Mouse (Mus musculus): ENCODE results near the gene 1700028K03Rik. TPM values are rescaled to one million over a fixed set of nuclear protein-coding genes. Genes with fewer than 3 reads are reported as not detected.

1700028K03Rik gene
- total and polyA plus RNA-seq, 3 experiments: not detected

GRCm38 (mm10) chr5:107500741-107501140, 33.8 kb upstream of the 1700028K03Rik start:
- Histone ChIP-seq H3K4me1 (ENCODE audit: control insufficient read depth in 1 of 2, insufficient read depth in 2 of 2, low read length in 2 of 2) (no peaks in the 10 kb centered on the region), H3K27ac (ENCODE audit: control insufficient read depth, low read depth, low read length) (no peak overlapping the region), H3K4me3 (ENCODE audit: control insufficient read depth in 1 of 2, insufficient read depth in 1 of 2, low read depth in 2 of 2, low read length in 2 of 2) (no peak overlapping the region), H3K27me3 (ENCODE audit: control insufficient read depth in 1 of 2, insufficient read depth in 2 of 2, low read length in 2 of 2) (no peaks in the 10 kb centered on the region), H3K9me3 (replicated peaks; ENCODE audit: insufficient read depth, low read length) (no peaks in the 10 kb centered on the region), H3K36me3 (ENCODE audit: control insufficient read depth in 1 of 2, insufficient read depth in 2 of 2, low read length in 2 of 2) (no peaks in the 10 kb centered on the region), H3K79me2 (ENCODE audit: control insufficient read depth, insufficient read depth, low read length, poor library complexity) (no peaks in the 10 kb centered on the region), H3K9ac (ENCODE audit: control insufficient read depth, low read depth, low read length, poor library complexity, severe bottlenecking) (no peak overlapping the region)
- no peak for DNase-seq (ENCODE audit: low read depth, low spot score)
- no peak for TF ChIP-seq ETS1 (IDR thresholded peaks at IDR 0.05; ENCODE audit: low read depth, low read length)
- no peak for TF ChIP-seq GATA1 (IDR thresholded peaks at IDR 0.05; ENCODE audit: low read depth, low read length)
- no peak for TF ChIP-seq HCFC1 (IDR thresholded peaks at IDR 0.05; ENCODE audit: low read depth, low read length)
- no peak for TF ChIP-seq MXI1 (IDR thresholded peaks at IDR 0.05; ENCODE audit: low read depth, low read length)
- no peak for TF ChIP-seq POLR2AphosphoS5 (IDR thresholded peaks at IDR 0.05; ENCODE audit: borderline replicate concordance, low read depth, low read length)
- no peak for TF ChIP-seq JUND (IDR thresholded peaks at IDR 0.05; ENCODE audit: low read depth, low read length)
- no peak for TF ChIP-seq MEF2A (IDR thresholded peaks at IDR 0.05; ENCODE audit: extremely low read depth, insufficient replicate concordance, low read depth, low read length, poor library complexity, severe bottlenecking)
- TF ChIP-seq ZNF384 (IDR thresholded peaks at IDR 0.05; ENCODE audit: low read depth, low read length): no peak
- no peak for TF ChIP-seq USF1 (IDR thresholded peaks at IDR 0.05; ENCODE audit: low read depth, low read length)
- TF ChIP-seq USF2 (IDR thresholded peaks at IDR 0.05; ENCODE audit: borderline replicate concordance in 1 of 2, insufficient read depth in 1 of 2, low read depth in 1 of 2, low read length in 2 of 2): no peak
- TF ChIP-seq TBP (IDR thresholded peaks at IDR 0.05; ENCODE audit: low read depth, low read length): no peak
- TF ChIP-seq ELF1 (IDR thresholded peaks at IDR 0.05; ENCODE audit: low read depth, low read length): no peak
- TF ChIP-seq CHD1 (IDR thresholded peaks at IDR 0.05; ENCODE audit: low read depth, low read length): no peak
- no peak for TF ChIP-seq MAZ (IDR thresholded peaks at IDR 0.05; ENCODE audit: low read depth, low read length)
- no peak for TF ChIP-seq MAX (IDR thresholded peaks at IDR 0.05; ENCODE audit: low read length)
- no peak for TF ChIP-seq NELFE (IDR thresholded peaks at IDR 0.05; ENCODE audit: low read depth, low read length)
- no peak for TF ChIP-seq EP300 (IDR thresholded peaks at IDR 0.05; ENCODE audit: low read depth in 1 of 2, low read length in 2 of 2)
- TF ChIP-seq TAL1 (IDR thresholded peaks at IDR 0.05; ENCODE audit: low read length): no peak
- TF ChIP-seq GABPA (IDR thresholded peaks at IDR 0.05; ENCODE audit: low read depth, low read length): no peak
- no peak for TF ChIP-seq KAT2A (conservative IDR thresholded peaks at IDR 0.05; ENCODE audit: low read depth, low read length)

DNA sequence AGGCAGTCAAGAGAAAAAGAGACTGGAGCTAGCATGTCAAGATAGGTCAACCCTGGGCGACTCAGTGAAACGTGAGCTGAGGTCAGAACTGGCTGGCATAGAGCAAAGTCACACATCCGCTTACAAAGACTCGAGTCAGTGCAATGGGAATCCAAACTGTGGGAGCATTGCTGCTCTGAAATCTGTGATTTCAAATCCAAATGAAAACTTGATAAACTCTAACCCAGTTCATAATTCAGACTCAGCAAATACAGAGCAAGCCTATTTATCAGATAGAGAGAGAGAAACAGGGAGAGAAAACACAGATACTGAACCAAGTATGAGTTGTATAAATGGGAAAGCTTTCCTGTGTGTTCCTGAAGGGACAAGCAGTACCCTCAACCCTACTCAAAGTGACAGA, 27.2 kb upstream of the 1700028K03Rik start, which contains the start of gene Gm42669:
Gene Gm42669 (plus strand): TSS at position 301 of the 400 bp plus-strand sequence.
- no peaks in the 10 kb centered on the region for H3K27me3 ChIP-seq (ENCODE audit: control insufficient read depth in 1 of 2, insufficient read depth in 2 of 2, low read length in 2 of 2)
- H3K9ac ChIP-seq (ENCODE audit: control insufficient read depth, low read depth, low read length, poor library complexity, severe bottlenecking): no peak within 1 kb of the TSS
- no peaks in the 10 kb centered on the region for H3K4me1 ChIP-seq (ENCODE audit: control insufficient read depth in 1 of 2, insufficient read depth in 2 of 2, low read length in 2 of 2)
- no peak within 1 kb of the TSS for H3K4me3 ChIP-seq (ENCODE audit: control insufficient read depth in 1 of 2, insufficient read depth in 1 of 2, low read depth in 2 of 2, low read length in 2 of 2)
- no peak within 1 kb of the TSS for H3K27ac ChIP-seq (ENCODE audit: control insufficient read depth, low read depth, low read length)
- H3K9me3 ChIP-seq (replicated peaks; ENCODE audit: insufficient read depth, low read length): no peaks in the 10 kb centered on the region
- DNase-seq (ENCODE audit: low read depth, low spot score): no peak
- H3K36me3 ChIP-seq (ENCODE audit: control insufficient read depth in 1 of 2, insufficient read depth in 2 of 2, low read length in 2 of 2): no peaks in the 10 kb centered on the region
- no peaks in the 10 kb centered on the region for H3K79me2 ChIP-seq (ENCODE audit: control insufficient read depth, insufficient read depth, low read length, poor library complexity)
- TF ChIP-seq TCF12 (IDR thresholded peaks at IDR 0.05; ENCODE audit: low read depth, low read length): no peak
- TF ChIP-seq ETS1 (IDR thresholded peaks at IDR 0.05; ENCODE audit: low read depth, low read length): no peak
- TF ChIP-seq BHLHE40 (IDR thresholded peaks at IDR 0.05; ENCODE audit: borderline replicate concordance, low read depth, low read length): no peak
- TF ChIP-seq MYC (IDR thresholded peaks at IDR 0.05; ENCODE audit: low read depth, low read length): no peak
- TF ChIP-seq GATA1 (IDR thresholded peaks at IDR 0.05; ENCODE audit: low read depth, low read length): no peak
- no peak for TF ChIP-seq ZC3H11A (IDR thresholded peaks at IDR 0.05; ENCODE audit: low read depth, low read length)
- no peak for TF ChIP-seq GABPA (IDR thresholded peaks at IDR 0.05; ENCODE audit: low read depth, low read length)
- no peak for TF ChIP-seq CHD2 (IDR thresholded peaks at IDR 0.05; ENCODE audit: low read length)
- TF ChIP-seq MEF2A (IDR thresholded peaks at IDR 0.05; ENCODE audit: extremely low read depth, insufficient replicate concordance, low read depth, low read length, poor library complexity, severe bottlenecking): no peak
- no peak for TF ChIP-seq RAD21 (IDR thresholded peaks at IDR 0.05; ENCODE audit: low read depth, low read length)
- no peak for TF ChIP-seq CTCF (IDR thresholded peaks at IDR 0.05 in 2 of 3, conservative IDR thresholded peaks at IDR 0.05 in 1 of 3; ENCODE audit: control insufficient read depth in 1 of 3, insufficient read depth in 1 of 3, low read depth in 2 of 3, low read length in 3 of 3, poor library complexity in 1 of 3, severe bottlenecking in 1 of 3)
- TF ChIP-seq UBTF (IDR thresholded peaks at IDR 0.05; ENCODE audit: borderline replicate concordance, insufficient read depth, low read depth, low read length): no peak
- no peak for TF ChIP-seq TAL1 (IDR thresholded peaks at IDR 0.05; ENCODE audit: low read length)
- TF ChIP-seq NELFE (IDR thresholded peaks at IDR 0.05; ENCODE audit: low read depth, low read length): no peak
- no peak for TF ChIP-seq ZNF384 (IDR thresholded peaks at IDR 0.05; ENCODE audit: low read depth, low read length)
- TF ChIP-seq MAFK (IDR thresholded peaks at IDR 0.05; ENCODE audit: borderline replicate concordance, low read depth, low read length): no peak
- TF ChIP-seq SIN3A (IDR thresholded peaks at IDR 0.05; ENCODE audit: low read length): no peak
- TF ChIP-seq SMC3 (IDR thresholded peaks at IDR 0.05; ENCODE audit: low read depth, low read length): no peak
- TF ChIP-seq USF2 (IDR thresholded peaks at IDR 0.05; ENCODE audit: borderline replicate concordance in 1 of 2, insufficient read depth in 1 of 2, low read depth in 1 of 2, low read length in 2 of 2): no peak

Data from MEL (cell line).